Mouse (Mus musculus): ENCODE results near the gene Psmb6. TPM values are rescaled to one million over a fixed set of nuclear protein-coding genes. Genes with fewer than 3 reads are reported as not detected.
A peak's percentile ranks its signal among the peaks of the same experiment; 100 is the strongest.

The Psmb6 gene
- polyA plus RNA-seq, 1 experiment from 2014 or later, result 669 TPM

DNA sequence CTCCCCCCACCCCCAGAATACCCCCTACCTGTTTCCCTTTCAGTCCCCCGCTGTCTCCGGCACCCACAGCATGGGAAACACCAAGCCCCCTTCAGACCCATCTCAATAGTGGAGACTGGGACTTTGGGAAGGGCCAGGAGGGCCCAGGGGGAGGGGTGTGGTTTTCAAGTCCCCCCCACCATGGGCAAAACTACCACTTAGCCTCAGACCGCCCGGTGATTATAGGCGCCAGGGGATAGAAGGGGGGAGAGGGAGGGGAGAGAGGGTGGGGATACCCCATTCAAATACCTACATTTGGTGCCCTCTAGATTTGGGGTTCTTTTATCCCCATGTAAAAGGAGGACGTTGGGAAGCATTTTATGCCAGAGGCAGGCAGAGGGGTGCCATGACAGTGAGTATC is 7.7 kb downstream of the Psmb6 start, which contains the start of gene Gm40193:
Gene Gm40193, minus strand, starts transcription at position 101 of the 400 bp plus-strand sequence.
- Histone ChIP-seq H3K4me1 (ENCODE audit: control insufficient read depth, insufficient read depth, low read length) (no peaks in the 10 kb centered on the region), H3K27ac (ENCODE audit: low read length) (no peak within 1 kb of the TSS), H3K4me2 (ENCODE audit: low read depth, low read length) (no peak within 1 kb of the TSS), H3K9ac (ENCODE audit: low read depth, low read length) (no peak within 1 kb of the TSS), H3K4me3 (ENCODE audit: low read length) (no peak within 1 kb of the TSS), H3K36me3 (ENCODE audit: control insufficient read depth, insufficient read depth, low read length) (0 out of 2 replicates have a peak, but pooled peaks cover 4% of the 10 kb centered on the region), H3K9me3 (ENCODE audit: control insufficient read depth, low read length) (no peaks in the 10 kb centered on the region), H3K27me3 (replicated peaks; ENCODE audit: control insufficient read depth, insufficient read depth, low read length) (no peaks in the 10 kb centered on the region)
- 83% methylated on average over 6 of the region's 6 CpGs for WGBS
- ATAC-seq, result no peak

DNA sequence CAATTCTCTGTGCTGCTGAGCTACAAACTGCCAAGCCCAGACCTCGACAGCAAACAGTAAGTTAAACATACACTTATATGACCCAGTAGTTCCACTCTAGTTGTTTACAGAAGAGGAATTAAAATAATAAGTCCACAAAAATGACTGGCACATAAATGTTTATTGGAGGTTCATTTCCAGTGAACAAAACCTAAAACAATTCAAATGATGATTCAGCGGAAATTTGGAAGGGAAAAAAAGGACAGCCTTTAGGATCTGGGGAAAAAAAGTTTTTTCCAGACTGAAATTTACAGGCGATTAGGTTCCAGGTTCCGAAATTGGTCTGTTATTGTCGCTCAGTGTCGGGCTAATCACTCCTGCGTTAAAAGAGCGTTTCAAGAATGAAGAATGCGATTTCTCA is 14.3 kb downstream of the Psmb6 start:
- ATAC-seq, result no peak; the same call in 1 of the 2 replicates
- Histone ChIP-seq H3K4me1 (ENCODE audit: control insufficient read depth, insufficient read depth, low read length) (peaks cover 8% of the 10 kb centered on the region), H3K27me3 (replicated peaks; ENCODE audit: control insufficient read depth, insufficient read depth, low read length) (no peaks in the 10 kb centered on the region), H3K4me3 (ENCODE audit: low read length) (peak overlapping the region; percentile 75), H3K27ac (ENCODE audit: low read length) (peak overlapping the region; percentile 87; the same call in 1 of the 2 replicates), H3K36me3 (ENCODE audit: control insufficient read depth, insufficient read depth, low read length) (no peaks in the 10 kb centered on the region), H3K4me2 (ENCODE audit: low read depth, low read length) (peak overlapping the region; percentile 83), H3K9ac (ENCODE audit: low read depth, low read length) (peak overlapping the region; percentile 81), H3K9me3 (ENCODE audit: control insufficient read depth, low read length) (no peaks in the 10 kb centered on the region)
- 9% methylated on average over 9 of the region's 9 CpGs for WGBS

DNA sequence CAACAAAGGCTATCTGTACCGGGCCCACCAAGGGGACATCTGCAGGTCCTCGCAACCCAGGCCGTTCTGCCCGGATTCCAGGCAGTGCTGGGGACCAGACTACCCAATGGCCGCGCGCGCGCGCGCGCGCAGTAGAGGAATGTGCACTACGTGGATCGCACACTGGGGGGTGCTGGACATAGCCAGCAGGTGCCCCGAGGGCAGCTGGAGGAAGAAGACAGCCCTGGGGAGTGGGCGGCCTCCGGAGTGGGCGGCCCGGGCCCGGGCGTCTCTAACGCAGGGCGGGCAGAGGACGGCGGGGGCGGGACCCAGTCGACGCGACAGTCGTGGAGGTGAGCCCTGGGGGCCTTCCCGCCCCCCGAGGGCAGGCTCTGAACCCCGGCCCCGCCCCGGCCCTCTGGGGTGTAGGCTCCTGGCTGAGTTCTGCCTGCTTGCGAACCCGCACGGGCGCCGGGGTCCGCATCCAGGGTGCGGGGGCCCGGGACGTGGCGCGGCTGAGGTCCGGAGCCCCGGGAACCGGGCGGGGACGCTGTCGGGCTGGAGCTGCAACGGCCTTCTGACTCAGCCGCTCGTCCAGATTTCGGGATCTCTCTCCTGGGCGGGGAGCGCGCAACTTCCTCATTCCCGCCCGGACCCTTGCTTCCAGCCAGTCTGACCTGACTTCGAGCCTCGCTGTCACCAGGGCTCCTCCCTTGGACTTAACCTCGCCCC is 14.9 kb downstream of the Psmb6 start, which contains the start of gene Pld2:
Gene Pld2, plus strand, starts transcription at position 188 of the 711 bp plus-strand sequence.
- Histone ChIP-seq H3K9ac (ENCODE audit: low read depth, low read length) (peak within 1 kb of the TSS; percentile 81), H3K4me2 (ENCODE audit: low read depth, low read length) (peak within 1 kb of the TSS; percentile 83), H3K4me3 (ENCODE audit: low read length) (peak within 1 kb of the TSS; percentile 75), H3K9me3 (ENCODE audit: control insufficient read depth, low read length) (no peaks in the 10 kb centered on the region), H3K36me3 (ENCODE audit: control insufficient read depth, insufficient read depth, low read length) (no peaks in the 10 kb centered on the region), H3K27ac (ENCODE audit: low read length) (peak within 1 kb of the TSS; percentile 87), H3K4me1 (ENCODE audit: control insufficient read depth, insufficient read depth, low read length) (peaks cover 8% of the 10 kb centered on the region), H3K27me3 (replicated peaks; ENCODE audit: control insufficient read depth, insufficient read depth, low read length) (no peaks in the 10 kb centered on the region)
- WGBS, result under 1% methylated on average over 50 of the region's 65 CpGs
- peak; percentile 99 for ATAC-seq

DNA sequence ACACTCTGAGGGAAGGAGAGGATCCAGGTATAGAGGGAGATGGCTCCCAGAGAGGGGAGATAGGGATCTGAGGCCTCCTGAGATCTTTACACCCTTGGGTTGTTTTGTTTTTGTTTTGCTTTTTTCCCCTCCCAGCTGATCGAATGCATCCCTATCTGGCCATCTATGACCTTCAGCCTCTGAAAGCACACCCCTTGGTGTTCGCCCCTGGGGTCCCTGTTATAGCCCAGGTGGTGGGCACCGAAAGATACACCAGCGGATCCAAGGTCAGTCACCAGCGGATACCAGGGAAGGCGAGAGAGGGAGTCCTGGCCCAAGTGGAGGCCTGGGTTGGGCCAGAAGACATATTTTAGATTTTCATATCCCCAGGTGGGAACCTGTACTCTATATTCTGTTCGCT is 15.8 kb downstream of the Psmb6 start:
- peak overlapping the region; percentile 75 for H3K4me3 ChIP-seq (ENCODE audit: low read length)

GRCm38 (mm10) chr11:70541415-70541814 is 16.2 kb downstream of the Psmb6 start:
- Histone ChIP-seq H3K27me3 (replicated peaks; ENCODE audit: control insufficient read depth, insufficient read depth, low read length) (no peaks in the 10 kb centered on the region), H3K9me3 (ENCODE audit: control insufficient read depth, low read length) (no peaks in the 10 kb centered on the region), H3K4me3 (ENCODE audit: low read length) (no peak overlapping the region), H3K36me3 (ENCODE audit: control insufficient read depth, insufficient read depth, low read length) (no peaks in the 10 kb centered on the region), H3K4me2 (ENCODE audit: low read depth, low read length) (peak overlapping the region; percentile 83), H3K4me1 (ENCODE audit: control insufficient read depth, insufficient read depth, low read length) (peaks cover 8% of the 10 kb centered on the region), H3K27ac (ENCODE audit: low read length) (no peak overlapping the region), H3K9ac (ENCODE audit: low read depth, low read length) (no peak overlapping the region)
- no peak for ATAC-seq
- 77% methylated on average over 5 of the region's 5 CpGs for WGBS

More for the DNA sequence above, 15.8 kb downstream of the Psmb6 start:
- H3K27ac ChIP-seq (ENCODE audit: low read length), result no peak overlapping the region
- 81% methylated on average over 7 of the region's 7 CpGs for WGBS
- H3K4me1 ChIP-seq (ENCODE audit: control insufficient read depth, insufficient read depth, low read length), result peaks cover 8% of the 10 kb centered on the region
- H3K4me2 ChIP-seq (ENCODE audit: low read depth, low read length), result peak overlapping the region; percentile 83
- no peaks in the 10 kb centered on the region for H3K9me3 ChIP-seq (ENCODE audit: control insufficient read depth, low read length)
- no peaks in the 10 kb centered on the region for H3K27me3 ChIP-seq (replicated peaks; ENCODE audit: control insufficient read depth, insufficient read depth, low read length)
- peak overlapping the region; percentile 81; the same call in 1 of the 2 replicates for H3K9ac ChIP-seq (ENCODE audit: low read depth, low read length)
- no peak for ATAC-seq
- H3K36me3 ChIP-seq (ENCODE audit: control insufficient read depth, insufficient read depth, low read length), result no peaks in the 10 kb centered on the region

- ATAC-seq, result no peak
- H3K4me1 ChIP-seq (ENCODE audit: control insufficient read depth, insufficient read depth, low read length), result peaks cover 5% of the 10 kb centered on the region
- WGBS, result 75% methylated on average over 7 of the region's 7 CpGs
Measured at GRCm38 (mm10) chr11:70544496-70544895, 19.3 kb downstream of the Psmb6 start.

GRCm38 (mm10) chr11:70551526-70551925 is 26.4 kb downstream of the Psmb6 start:
- Histone ChIP-seq H3K27ac (ENCODE audit: low read length) (no peak overlapping the region), H3K9ac (ENCODE audit: low read depth, low read length) (no peak overlapping the region), H3K4me2 (ENCODE audit: low read depth, low read length) (no peak overlapping the region), H3K27me3 (replicated peaks; ENCODE audit: control insufficient read depth, insufficient read depth, low read length) (no peaks in the 10 kb centered on the region), H3K36me3 (ENCODE audit: control insufficient read depth, insufficient read depth, low read length) (no peaks in the 10 kb centered on the region; the same call in 1 of the 2 replicates), H3K4me3 (ENCODE audit: low read length) (no peak overlapping the region), H3K9me3 (ENCODE audit: control insufficient read depth, low read length) (no peaks in the 10 kb centered on the region), H3K4me1 (ENCODE audit: control insufficient read depth, insufficient read depth, low read length) (no peaks in the 10 kb centered on the region)
- no peak for ATAC-seq
- WGBS, result 87% methylated on average over 8 of the region's 8 CpGs

More at GRCm38 (mm10) chr11:70544496-70544895, 19.3 kb downstream of the Psmb6 start:
- no peaks in the 10 kb centered on the region for H3K36me3 ChIP-seq (ENCODE audit: control insufficient read depth, insufficient read depth, low read length)
- no peak overlapping the region for H3K27ac ChIP-seq (ENCODE audit: low read length)
- H3K9ac ChIP-seq (ENCODE audit: low read depth, low read length), result no peak overlapping the region
- H3K27me3 ChIP-seq (replicated peaks; ENCODE audit: control insufficient read depth, insufficient read depth, low read length), result no peaks in the 10 kb centered on the region
- no peak overlapping the region for H3K4me3 ChIP-seq (ENCODE audit: low read length)
- H3K9me3 ChIP-seq (ENCODE audit: control insufficient read depth, low read length), result no peaks in the 10 kb centered on the region
- no peak overlapping the region for H3K4me2 ChIP-seq (ENCODE audit: low read depth, low read length)

DNA sequence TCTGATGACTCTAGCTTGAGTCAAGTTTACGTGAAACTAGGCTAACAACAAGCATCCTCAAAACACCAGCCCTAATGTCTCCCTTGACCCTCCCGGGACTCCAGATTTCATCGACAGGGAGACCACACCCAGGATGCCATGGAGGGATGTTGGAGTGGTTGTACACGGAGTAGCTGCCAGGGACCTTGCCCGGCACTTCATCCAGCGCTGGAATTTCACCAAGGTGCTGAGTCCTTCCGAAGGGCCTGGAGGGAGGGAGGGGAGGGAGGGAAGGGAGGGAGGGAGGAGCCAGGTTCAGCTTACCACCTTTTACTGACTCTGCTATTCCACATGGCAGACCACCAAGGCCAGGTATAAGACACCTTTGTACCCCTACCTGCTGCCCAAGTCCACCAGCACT is 28.8 kb downstream of the Psmb6 start:
- 35% methylated on average over 6 of the region's 7 CpGs for WGBS
- H3K4me2 ChIP-seq (ENCODE audit: low read depth, low read length), result no peak overlapping the region

GRCm38 (mm10) chr11:70557545-70557944 is 32.4 kb downstream of the Psmb6 start:
- H3K36me3 ChIP-seq (ENCODE audit: control insufficient read depth, insufficient read depth, low read length), result no peaks in the 10 kb centered on the region; the same call in 1 of the 2 replicates
- no peak for ATAC-seq
- no peak overlapping the region for H3K27ac ChIP-seq (ENCODE audit: low read length)
- WGBS, result 91% methylated on average over 9 of the region's 9 CpGs
- no peaks in the 10 kb centered on the region for H3K27me3 ChIP-seq (replicated peaks; ENCODE audit: control insufficient read depth, insufficient read depth, low read length)
- peaks cover 7% of the 10 kb centered on the region; the same call in 1 of the 2 replicates for H3K4me1 ChIP-seq (ENCODE audit: control insufficient read depth, insufficient read depth, low read length)
- no peak overlapping the region for H3K4me3 ChIP-seq (ENCODE audit: low read length)
- H3K9ac ChIP-seq (ENCODE audit: low read depth, low read length), result no peak overlapping the region
- no peak overlapping the region for H3K4me2 ChIP-seq (ENCODE audit: low read depth, low read length)
- no peaks in the 10 kb centered on the region for H3K9me3 ChIP-seq (ENCODE audit: control insufficient read depth, low read length)

More for the DNA sequence above, 28.8 kb downstream of the Psmb6 start:
- Histone ChIP-seq H3K4me3 (ENCODE audit: low read length) (no peak overlapping the region), H3K27ac (ENCODE audit: low read length) (no peak overlapping the region), H3K27me3 (replicated peaks; ENCODE audit: control insufficient read depth, insufficient read depth, low read length) (no peaks in the 10 kb centered on the region), H3K9me3 (ENCODE audit: control insufficient read depth, low read length) (no peaks in the 10 kb centered on the region), H3K36me3 (ENCODE audit: control insufficient read depth, insufficient read depth, low read length) (no peaks in the 10 kb centered on the region; the same call in 1 of the 2 replicates), H3K9ac (ENCODE audit: low read depth, low read length) (no peak overlapping the region), H3K4me1 (ENCODE audit: control insufficient read depth, insufficient read depth, low read length) (no peaks in the 10 kb centered on the region)
- ATAC-seq, result no peak
